Mouse (Mus musculus) ovary, postnatal 36 days (tissue): Measurements from ENCODE around the gene P4ha2.
A peak's percentile ranks its signal among the peaks of the same experiment; 100 is the strongest.

ENCODE experiments used
- DNase-seq: peaks from one replicate; pipeline ENCODE4 v3.0.0; 2022; ENCODE audit warnings: low spot score, mixed read lengths

The P4ha2 gene

DNA sequence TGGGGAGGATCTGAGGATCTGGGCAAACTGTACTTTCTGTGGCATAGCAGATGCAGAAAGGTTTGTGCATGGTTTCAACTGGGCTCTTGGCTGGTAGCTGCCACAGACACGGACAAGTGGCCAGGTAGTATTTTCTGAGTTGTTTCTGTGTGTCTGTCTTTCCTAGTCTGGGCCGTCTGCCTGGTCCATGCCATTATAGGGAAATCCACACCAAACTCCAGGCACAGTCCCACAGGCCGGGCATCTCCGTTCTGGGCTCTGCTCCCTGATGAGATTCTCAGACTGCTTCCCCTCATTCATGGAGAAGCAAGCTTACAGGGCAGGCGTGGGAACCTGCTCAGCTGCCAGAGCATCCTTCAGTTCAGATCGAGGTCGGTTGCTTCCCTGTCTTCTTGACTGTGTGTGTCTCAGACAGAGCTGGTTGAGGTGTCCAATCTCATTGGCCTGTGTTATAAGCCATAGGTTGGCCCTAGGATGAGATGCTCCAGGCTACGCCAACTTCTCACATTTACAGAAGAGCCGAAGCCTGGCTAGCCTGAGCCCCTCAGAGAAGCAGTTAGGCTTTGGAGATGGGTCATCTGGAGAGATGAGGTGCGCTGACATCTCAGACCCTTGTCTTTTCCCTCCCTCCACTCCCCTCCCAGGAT is at the start of gene P4ha2:
P4ha2 (plus strand) TSS at position 51 of the 647 bp plus-strand sequence.
- DNase-seq, result no peak

DNA sequence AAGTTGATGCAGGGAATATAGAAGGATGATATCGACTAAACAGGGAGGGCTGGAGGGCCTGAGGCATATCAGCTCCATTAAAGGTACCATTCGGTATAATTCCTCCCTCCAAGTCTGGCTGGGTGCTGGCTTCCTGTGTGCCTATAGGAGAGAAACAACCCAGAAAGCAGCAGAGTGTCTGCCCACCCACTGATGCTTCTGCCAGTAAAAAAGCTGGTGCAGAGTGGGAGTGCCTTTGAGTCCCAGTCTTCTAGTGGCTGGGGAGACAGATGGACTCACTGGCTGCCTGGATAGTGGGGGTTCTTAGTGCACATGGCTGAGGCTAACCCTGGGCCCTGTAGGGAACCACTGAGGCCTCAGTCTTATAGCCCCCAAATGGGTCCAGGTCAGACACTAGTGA is 49.7 kb upstream of the P4ha2 start:
- DNase-seq, result no peak

DNA sequence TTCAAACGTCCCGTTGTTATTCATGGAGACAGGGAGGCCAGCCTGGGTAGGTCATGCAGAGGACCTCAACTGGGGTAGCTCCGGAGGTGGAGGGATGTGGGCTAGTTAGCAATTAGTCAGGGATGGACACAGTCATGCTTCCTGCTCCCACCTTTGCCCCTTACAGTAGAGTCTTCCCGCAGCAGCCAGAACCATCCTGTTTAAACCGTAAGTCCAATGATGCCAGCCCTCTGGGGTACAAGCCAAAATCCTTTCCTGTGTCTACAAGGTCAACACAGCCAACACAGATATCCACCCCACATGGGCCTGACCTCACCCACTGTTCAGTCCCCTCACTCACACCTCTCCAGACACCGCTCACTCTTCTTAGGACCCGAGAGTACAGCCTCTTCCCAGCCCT is 48.7 kb upstream of the P4ha2 start:
- DNase-seq, result no peak

DNA sequence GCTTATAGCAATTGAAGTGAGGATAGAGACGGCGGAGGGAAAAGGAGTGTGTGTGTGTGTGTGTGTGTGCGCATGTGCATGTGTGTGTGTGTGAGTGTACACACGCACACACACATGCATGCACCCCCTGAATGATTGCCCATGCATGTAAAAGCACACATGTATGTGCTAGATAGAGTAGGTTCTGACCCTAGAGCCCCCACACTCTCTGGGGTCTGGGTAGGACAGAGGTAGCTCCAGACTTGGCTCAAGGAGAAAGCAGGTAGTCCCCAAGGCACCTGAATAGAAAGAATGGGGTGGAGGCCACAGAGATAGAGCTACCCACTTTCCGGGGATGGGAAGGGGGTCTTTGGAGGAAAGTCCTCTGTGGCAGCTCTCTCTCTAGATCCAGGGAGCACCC is 47.8 kb upstream of the P4ha2 start:
- DNase-seq, result no peak

DNA sequence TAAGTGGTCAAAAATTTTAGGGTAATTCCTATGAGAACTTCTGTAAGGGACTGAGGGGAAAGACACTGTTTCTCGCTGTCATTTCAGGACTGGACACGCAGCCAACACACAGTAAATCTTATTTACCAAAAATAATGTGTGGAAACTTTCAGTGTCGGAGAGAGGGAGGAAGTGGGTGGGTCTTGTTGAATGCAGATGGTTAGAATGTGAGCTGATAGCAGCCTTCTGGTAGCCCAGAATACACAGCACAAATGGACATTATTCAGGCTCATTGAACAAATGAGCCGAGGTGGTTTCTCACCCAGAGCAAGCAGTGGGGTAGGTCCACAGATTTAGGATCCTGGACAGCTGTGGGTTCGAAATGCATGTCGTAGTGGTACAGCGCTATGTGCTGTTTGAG is 46.8 kb upstream of the P4ha2 start:
- no peak for DNase-seq

- DNase-seq, result no peak
Observed at GRCm38 (mm10) chr11:54054257-54054656, 45.6 kb upstream of the P4ha2 start.

DNA sequence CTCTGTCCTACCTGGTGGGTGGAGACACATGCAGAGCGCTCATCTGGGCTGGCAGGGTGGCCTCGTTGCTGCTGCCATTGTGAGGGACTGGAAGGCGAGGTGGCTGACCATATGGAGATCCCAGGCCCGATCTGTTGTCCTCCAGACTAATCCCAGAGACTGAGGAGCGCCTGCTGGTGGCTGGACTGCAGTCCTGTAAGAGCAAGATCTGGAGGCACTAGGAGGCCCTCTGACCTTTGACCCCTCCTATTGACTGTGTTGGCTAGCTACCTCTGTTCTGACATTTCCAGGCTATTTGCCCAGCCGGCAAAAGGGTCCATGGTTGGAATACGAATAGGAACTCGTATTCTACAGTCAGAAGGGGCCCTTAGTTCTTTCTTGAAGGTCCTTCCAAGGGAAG is 43.8 kb upstream of the P4ha2 start:
- DNase-seq, result no peak

DNA sequence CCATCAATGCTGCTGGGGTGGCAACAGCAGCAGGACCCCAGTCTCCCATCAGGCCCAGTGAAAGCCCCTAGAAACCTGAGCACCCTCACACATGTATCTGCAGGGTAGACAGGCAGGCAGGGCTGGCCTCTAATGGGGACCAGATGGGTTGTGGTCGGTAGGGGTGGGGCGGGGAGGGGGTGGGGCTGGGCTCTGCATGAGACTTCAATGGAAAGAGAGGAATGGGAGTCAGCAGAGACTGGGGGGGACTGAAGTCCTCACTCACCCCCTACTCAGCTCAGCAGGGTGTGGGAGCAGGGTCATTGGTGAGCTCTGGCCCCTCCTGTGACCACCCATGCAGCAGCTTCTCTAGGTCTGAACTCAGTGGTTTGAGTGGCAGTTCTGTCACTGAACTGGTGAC is 42.5 kb upstream of the P4ha2 start:
- no peak for DNase-seq

DNA sequence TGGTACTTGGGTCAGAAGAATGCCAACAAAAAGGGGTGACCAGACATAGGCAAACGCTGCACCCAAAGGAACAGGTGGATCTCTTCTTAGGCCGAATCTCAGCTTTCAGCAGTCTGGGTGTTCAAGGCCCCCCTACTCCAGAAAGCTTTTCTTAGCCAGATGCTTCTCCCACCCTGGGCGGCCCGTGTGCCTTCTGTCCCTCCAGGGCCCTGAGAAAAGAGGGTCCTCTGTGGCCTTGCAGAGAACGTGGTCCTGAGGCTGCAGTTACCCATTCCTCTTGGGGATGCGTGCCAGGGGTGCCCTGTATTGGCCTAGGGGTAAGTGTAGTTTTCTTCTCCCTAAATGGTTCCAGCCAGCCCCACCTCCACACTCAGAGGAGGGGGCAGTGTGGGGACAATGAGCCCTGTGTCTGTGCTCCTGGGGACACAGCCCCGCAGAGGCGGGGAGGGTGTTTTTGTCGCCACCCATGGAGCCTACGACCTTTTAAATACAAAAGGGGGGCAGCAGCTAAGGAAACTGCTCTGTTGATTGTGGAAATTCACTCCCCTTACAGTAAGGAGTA is 41.8 kb upstream of the P4ha2 start:
- DNase-seq, result no peak

DNA sequence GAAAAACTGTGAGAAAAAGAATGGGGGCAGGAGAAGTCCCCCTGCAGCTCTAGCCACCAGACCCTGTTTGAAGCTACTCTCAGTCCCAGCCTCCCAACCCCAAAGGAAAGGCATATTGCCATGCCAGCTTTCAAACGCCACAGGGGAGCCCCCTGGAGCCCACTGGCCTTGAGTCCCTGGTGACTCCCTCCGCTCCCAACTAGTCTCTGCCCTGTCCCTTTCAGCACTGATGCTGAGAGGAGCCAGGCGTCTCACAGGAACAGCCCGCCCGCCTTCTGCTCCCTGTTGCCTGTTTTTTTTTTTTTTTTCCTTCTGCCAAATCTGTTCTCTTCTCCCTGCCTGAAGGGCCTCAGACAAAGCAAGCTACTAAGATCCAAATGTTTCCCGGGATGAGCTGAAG is 41.3 kb upstream of the P4ha2 start:
- DNase-seq, result no peak

GRCm38 (mm10) chr11:54059526-54059925 is 40.4 kb upstream of the P4ha2 start:
- DNase-seq, result no peak

DNA sequence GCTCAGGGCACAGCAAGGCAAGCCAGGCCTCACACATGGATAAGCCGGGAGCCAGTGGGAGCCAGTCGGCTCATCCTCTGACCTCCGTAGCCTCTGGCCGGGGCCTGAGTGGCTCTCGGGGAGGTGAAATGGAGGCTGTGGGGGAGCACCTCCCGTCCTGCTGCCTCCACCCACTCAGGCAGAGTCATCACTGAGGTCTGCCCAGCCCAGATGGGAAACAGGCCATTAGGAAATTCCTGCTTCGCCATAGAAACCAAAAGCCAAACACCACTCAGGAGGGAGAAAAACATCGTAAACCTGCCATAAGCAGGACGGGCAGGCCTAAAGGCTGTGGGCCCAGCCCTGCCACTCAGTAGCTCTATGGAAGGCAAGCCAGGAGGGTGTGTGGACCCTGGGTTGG is 39.6 kb upstream of the P4ha2 start:
- peak; percentile 52 for DNase-seq

- peak; percentile 56 for DNase-seq
Observed at GRCm38 (mm10) chr11:54062086-54062752, 37.7 kb upstream of the P4ha2 start.

- DNase-seq, result no peak
Observed at GRCm38 (mm10) chr11:54062753-54063471, 37.0 kb upstream of the P4ha2 start.

DNA sequence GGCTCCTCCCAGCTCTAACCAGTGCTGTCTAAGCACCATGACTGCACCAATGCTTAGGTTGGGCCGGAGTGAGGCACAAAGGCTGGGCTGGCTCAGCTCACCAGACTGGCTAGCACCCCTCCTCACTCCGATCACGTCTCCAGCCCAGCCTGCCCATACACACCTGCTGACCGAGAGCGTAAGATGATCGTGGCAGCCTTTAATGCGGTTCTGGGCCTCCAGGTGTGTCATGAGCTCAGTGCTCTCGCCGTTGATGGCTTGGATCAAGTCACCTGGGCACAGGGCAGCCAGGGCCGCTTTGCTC is 36.5 kb upstream of the P4ha2 start:
- peak; percentile 8 for DNase-seq

GRCm38 (mm10) chr11:54064412-54064978 is 35.4 kb upstream of the P4ha2 start:
- DNase-seq, result peak; percentile 53

- no peak for DNase-seq
Observed at GRCm38 (mm10) chr11:54065106-54065914, 34.6 kb upstream of the P4ha2 start.

DNA sequence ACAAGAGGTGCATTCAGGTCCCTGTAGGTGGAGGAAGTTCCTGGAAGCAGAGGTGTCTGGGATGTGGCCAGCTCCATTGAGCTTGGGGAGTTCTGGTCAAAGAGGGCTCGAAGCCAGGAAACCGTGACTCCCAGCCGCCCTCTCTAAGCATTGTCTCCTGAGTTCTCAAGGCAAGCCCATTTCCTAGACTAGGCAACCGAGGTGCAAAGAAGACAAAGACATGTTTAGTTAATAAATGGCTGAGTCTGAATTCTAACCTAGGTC is 34.0 kb upstream of the P4ha2 start:
- DNase-seq, result peak; percentile 29

DNA sequence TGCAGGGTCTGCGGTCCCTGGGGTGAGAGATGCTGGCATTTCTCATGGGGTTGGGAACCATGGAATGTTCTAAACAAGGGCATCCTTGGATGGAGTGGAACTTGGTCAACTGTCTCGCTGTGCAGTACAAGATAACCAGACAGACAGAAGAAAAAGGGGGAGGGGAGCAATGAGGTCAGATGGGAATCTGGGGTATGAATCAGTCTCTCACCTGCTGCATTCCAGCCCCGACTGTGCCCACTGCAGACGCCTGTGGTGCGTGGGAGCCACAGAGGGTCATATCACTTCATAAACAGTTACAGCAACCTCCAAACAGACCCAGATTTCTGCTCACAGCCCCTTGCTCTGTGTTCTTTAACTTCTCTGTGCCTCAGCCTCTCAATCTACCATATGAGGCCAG is 33.5 kb upstream of the P4ha2 start:
- no peak for DNase-seq

DNA sequence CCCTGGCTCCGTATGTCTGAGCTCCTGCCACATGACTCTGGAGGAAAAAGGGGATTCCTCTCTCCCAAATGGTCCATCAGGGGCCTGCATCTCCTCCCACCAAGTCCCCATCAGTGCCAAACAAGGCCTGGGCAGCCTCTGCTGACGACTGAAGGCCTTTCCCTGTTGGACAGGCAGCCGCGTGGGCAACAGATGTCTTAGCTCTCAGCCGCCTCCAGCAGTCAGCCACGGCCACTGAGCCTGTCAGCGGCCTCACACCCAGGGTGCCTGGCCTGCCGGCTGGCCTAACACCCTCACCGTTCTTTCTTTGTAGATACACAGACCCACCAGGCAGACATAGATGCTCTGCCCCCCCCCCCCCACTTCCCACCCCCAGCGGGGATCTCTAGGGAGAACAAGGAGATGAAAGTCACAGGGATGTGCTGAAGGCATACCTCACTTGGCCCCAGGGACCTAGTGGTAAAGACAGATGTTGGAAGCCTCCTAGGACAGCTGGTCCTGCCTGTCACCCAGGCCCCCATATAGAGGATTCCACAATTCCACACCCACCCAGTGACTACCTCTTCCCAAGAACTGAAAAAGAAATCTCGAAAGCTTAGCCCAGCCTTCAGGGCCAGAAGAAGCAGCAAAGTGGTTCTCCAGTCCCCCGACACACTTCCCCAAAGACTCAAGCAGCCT is 32.4 kb upstream of the P4ha2 start:
- DNase-seq, result peak; percentile 48

DNA sequence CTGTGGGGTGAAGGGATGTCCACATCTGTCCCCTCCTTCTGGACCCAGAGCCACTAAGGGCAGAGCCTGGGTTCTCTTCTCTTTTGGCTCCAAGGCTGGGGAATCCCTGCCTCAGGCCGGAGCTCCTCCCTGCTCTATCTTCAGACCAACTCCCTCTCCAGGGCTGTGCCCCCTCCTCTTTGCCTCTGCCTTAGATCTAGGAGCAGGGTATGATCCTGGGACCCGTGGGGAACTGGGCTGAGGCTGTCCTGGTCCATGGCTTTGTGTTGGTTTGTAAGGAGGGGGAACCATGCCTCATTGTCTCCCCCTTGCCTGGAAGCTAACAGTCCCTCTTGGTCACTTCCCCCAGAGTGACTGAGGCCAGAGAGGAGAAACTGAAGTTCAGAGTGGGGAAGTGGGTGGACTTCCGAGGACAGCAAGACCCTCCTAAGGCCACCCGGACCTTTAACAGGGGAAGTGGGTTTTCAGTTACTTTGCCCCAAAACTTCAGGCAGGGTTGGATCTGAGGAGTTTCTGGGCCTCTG is 31.8 kb upstream of the P4ha2 start:
- peak; percentile 15 for DNase-seq
